11 mouse cellular contexts compared by ENCODE assay signal in the genomic region with DNA sequence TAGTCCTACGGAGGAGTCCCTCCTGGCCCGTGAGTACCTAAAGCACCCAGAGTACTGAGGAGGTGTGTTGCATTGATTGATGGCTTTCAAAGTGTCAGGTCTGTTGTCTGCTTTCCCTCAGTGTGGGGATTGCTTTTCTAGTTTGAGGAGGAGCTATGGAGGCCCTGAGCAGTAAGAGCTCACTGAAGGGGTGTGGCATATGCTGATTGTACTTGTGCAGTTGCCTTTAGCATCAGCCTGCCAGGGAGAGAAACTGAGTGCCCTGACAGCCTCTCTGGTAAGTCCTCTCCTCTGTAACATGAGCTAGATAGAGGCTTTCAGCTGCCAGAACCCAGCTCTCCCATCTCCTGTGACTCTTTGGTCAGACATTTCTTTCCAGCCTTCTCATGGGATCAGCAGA. TPM values are rescaled to one million over a fixed set of nuclear protein-coding genes. Genes with fewer than 3 reads are reported as not detected.
DNase-seq lines count a peak whose midpoint lies in the region; ATAC-seq and TF ChIP-seq lines count a peak whose summit lies in the region.
"Had no signal": no experiment of that assay in that cellular context is flagged by ENCODE, and none has a peak within 500 bp of the region (broad histone marks: within the 10 kb centered on the region; RNA-seq: fewer than 3 reads in every experiment).

No protein-coding gene starts in this region.

- H3K4me2 ChIP-seq in heart, embryonic 11.5 days = no peak overlapping the region
- H3K4me2 ChIP-seq in liver, embryonic 14.5 days (ENCODE audit: low read depth) = peak overlapping the region; percentile 96

- H3K9ac ChIP-seq in heart, embryonic 11.5 days (ENCODE audit: low read depth, low read length) = no peak overlapping the region
- no peak overlapping the region for H3K9ac ChIP-seq in liver, embryonic 14.5 days (replicated peaks)

- no peaks in the 10 kb centered on the region for H3K27me3 ChIP-seq in heart, embryonic 11.5 days (ENCODE audit: control insufficient read depth, insufficient read depth, low read length)
- H3K27me3 ChIP-seq in megakaryocyte, embryonic 14.5 days (replicated peaks) = no peaks in the 10 kb centered on the region
- H3K27me3 ChIP-seq in liver, embryonic 14.5 days (ENCODE audit: control insufficient read depth, insufficient read depth, low read length) = no peaks in the 10 kb centered on the region

- no peak for TF ChIP-seq EP300 in liver, embryonic 14.5 days (IDR thresholded peaks at IDR 0.05; ENCODE audit: low read depth)

- no peak overlapping the region for H3K27ac ChIP-seq in heart, embryonic 11.5 days (ENCODE audit: low read depth, low read length)
- no peak overlapping the region for H3K27ac ChIP-seq in liver, embryonic 14.5 days

- no peak for TF ChIP-seq CTCF in liver, embryonic 14.5 days (IDR thresholded peaks at IDR 0.05; ENCODE audit: low read depth)

- no peaks in the 10 kb centered on the region for H3K36me3 ChIP-seq in heart, embryonic 11.5 days (ENCODE audit: control insufficient read depth, insufficient read depth, low read length)
- H3K36me3 ChIP-seq in megakaryocyte, embryonic 14.5 days (replicated peaks; ENCODE audit: low read length) = peaks cover 6% of the 10 kb centered on the region
- H3K36me3 ChIP-seq in liver, embryonic 14.5 days (replicated peaks; ENCODE audit: control insufficient read depth, insufficient read depth, low read depth) = no peaks in the 10 kb centered on the region

- 45% methylated on average over 2 of the region's 2 CpGs for WGBS in heart, embryonic 11.5 days (ENCODE audit: insufficient replicate concordance)
- 57% methylated on average over 2 of the region's 2 CpGs for whole genome bisulfite sequencing in liver, embryonic 14.5 days (ENCODE audit: insufficient replicate concordance)

- no peak for ATAC-seq in heart, embryonic 11.5 days (replicated peaks; ENCODE audit: insufficient number of reproducible peaks, low FRiP score, low TSS enrichment)
- ATAC-seq in megakaryocyte, adult 5-6 weeks (ENCODE audit: poor library complexity, severe bottlenecking) = no peak
- ATAC-seq in liver, embryonic 14.5 days (ENCODE audit: insufficient read depth) = no peak

- no peaks in the 10 kb centered on the region for H3K9me3 ChIP-seq in heart, embryonic 11.5 days (replicated peaks; ENCODE audit: control insufficient read depth, low read length)
- no peaks in the 10 kb centered on the region for H3K9me3 ChIP-seq in megakaryocyte, embryonic 14.5 days
- no peaks in the 10 kb centered on the region for H3K9me3 ChIP-seq in liver, embryonic 14.5 days (ENCODE audit: control insufficient read depth, low read length)

- DNase-seq in heart, adult 11 months = peak; percentile 88
- no peak for DNase-seq in liver, embryonic 14.5 days (ENCODE audit: low read depth in 3 of 3, low spot score in 3 of 3)
- peak; percentile 67 for DNase-seq in thymus, postnatal 25 days
- no peak for DNase-seq in urinary bladder, adult 18-20 months (ENCODE audit: low spot score in 2 of 2)
- DNase-seq in left cerebral cortex, adult 8-10 months (ENCODE audit: low spot score in 2 of 2) = no peak
- DNase-seq: adrenal gland, postnatal 36 days; right cerebral cortex, postnatal 14 days had no signal

- no peak overlapping the region for H3K4me3 ChIP-seq in heart, embryonic 11.5 days (ENCODE audit: low read depth, low read length)
- peak overlapping the region; percentile 80 for H3K4me3 ChIP-seq in megakaryocyte, embryonic 14.5 days (replicated peaks)
- no peak overlapping the region for H3K4me3 ChIP-seq in liver, embryonic 14.5 days (ENCODE audit: insufficient read depth in 1 of 2, low read depth in 2 of 2, low read length in 2 of 2)

- peaks cover 43% of the 10 kb centered on the region for H3K4me1 ChIP-seq in heart, embryonic 11.5 days (ENCODE audit: control insufficient read depth, insufficient read depth, low read length)
- peaks cover 86% of the 10 kb centered on the region for H3K4me1 ChIP-seq in megakaryocyte, embryonic 14.5 days
- H3K4me1 ChIP-seq in liver, embryonic 14.5 days (replicated peaks; ENCODE audit: control insufficient read depth in 2 of 2, insufficient read depth in 2 of 2, low read length in 1 of 2) = peaks cover 50 to 67% of the 10 kb centered on the region in 2 experiments

RNA-seq across cellular contexts. Expression of gene Mgat1, which starts 3.3 kb away (rescaled TPM):
- 32.9 and 39.1 TPM in 2 replicates for polyA plus RNA-seq in heart, embryonic 11.5 days (2014; fragmentation: Nextera tagmentation; extraction: Ambion mirVana)
- polyA plus RNA-seq in megakaryocyte, embryonic 14.5 days (2012; ENCODE audit: insufficient read depth, low replicate concordance) = 64.1 and 65.8 TPM in 2 replicates
- 33.6 and 36.0 TPM in 2 replicates for total RNA-seq in megakaryocyte, adult 5-6 weeks (2015)
- 42.6 and 42.9 TPM in 2 replicates for total RNA-seq in megakaryocyte, adult 5-6 weeks (2017)
- 22.8 and 23.7 TPM in 2 replicates for polyA plus RNA-seq in liver, embryonic 14.5 days (2012; rRNA removed)
- polyA plus RNA-seq in liver, embryonic 14.5 days (2014; fragmentation: Nextera tagmentation; extraction: Ambion mirVana) = 22.6 and 25.7 TPM in 2 replicates
- total RNA-seq in left cerebral cortex, adult 8-10 months (2022) = 10 to 100 TPM; 65.9 to 72.3 (median 69.2) TPM

RNA-seq across cellular contexts. Expression of gene Olfr1393, which starts 30.8 kb away (rescaled TPM):
- polyA plus RNA-seq in heart, embryonic 11.5 days (2014; fragmentation: Nextera tagmentation; extraction: Ambion mirVana) = not detected in 2 replicates
- not detected in 2 replicates for polyA plus RNA-seq in megakaryocyte, embryonic 14.5 days (2012; ENCODE audit: insufficient read depth, low replicate concordance)
- total RNA-seq in megakaryocyte, adult 5-6 weeks (2015) = not detected in 2 replicates
- not detected in 2 replicates for total RNA-seq in megakaryocyte, adult 5-6 weeks (2017)
- 0.03 and 0.08 TPM in 2 replicates for polyA plus RNA-seq in liver, embryonic 14.5 days (2012; rRNA removed)
- 0.05 and 0.10 TPM in 2 replicates for polyA plus RNA-seq in liver, embryonic 14.5 days (2014; fragmentation: Nextera tagmentation; extraction: Ambion mirVana)
- 1 to 10 TPM in 2 of 4 experiments, under 1 TPM in 2; 0.65 to 1.1 (median 0.84) TPM for total RNA-seq in left cerebral cortex, adult 8-10 months (2022)
- total RNA-seq: adrenal gland, postnatal 36 days had no signal
- polyA plus RNA-seq: kidney, embryonic 14.5 days had no signal

RNA-seq across cellular contexts. Expression of gene Olfr1392, which starts 37.8 kb away (rescaled TPM):
- not detected in 2 replicates for polyA plus RNA-seq in heart, embryonic 11.5 days (2014; fragmentation: Nextera tagmentation; extraction: Ambion mirVana)
- not detected in 2 replicates for polyA plus RNA-seq in megakaryocyte, embryonic 14.5 days (2012; ENCODE audit: insufficient read depth, low replicate concordance)
- total RNA-seq in megakaryocyte, adult 5-6 weeks (2015) = 0.84 TPM in 1 of 2 replicates, not detected in the other
- not detected in 2 replicates for total RNA-seq in megakaryocyte, adult 5-6 weeks (2017)
- polyA plus RNA-seq in liver, embryonic 14.5 days (2012; rRNA removed) = 0.01 TPM in 2 replicates
- polyA plus RNA-seq in liver, embryonic 14.5 days (2014; fragmentation: Nextera tagmentation; extraction: Ambion mirVana) = not detected in 2 replicates
- total RNA-seq in left cerebral cortex, adult 8-10 months (2022) = under 1 TPM in 3 of 4 experiments, not detected in 1; 0.18 to 0.28 (median 0.23) TPM
- total RNA-seq: adrenal gland, postnatal 36 days had no signal
- polyA plus RNA-seq: kidney, embryonic 14.5 days had no signal

RNA-seq across cellular contexts. Expression of gene Zfp62, which starts 44.2 kb away (rescaled TPM):
- 33.9 and 36.8 TPM in 2 replicates for polyA plus RNA-seq in heart, embryonic 11.5 days (2014; fragmentation: Nextera tagmentation; extraction: Ambion mirVana)
- 1.5 TPM in 1 of 2 replicates, not detected in the other for polyA plus RNA-seq in megakaryocyte, embryonic 14.5 days (2012; ENCODE audit: insufficient read depth, low replicate concordance)
- 46.3 and 59.7 TPM in 2 replicates for total RNA-seq in megakaryocyte, adult 5-6 weeks (2015)
- 59.0 and 80.3 TPM in 2 replicates for total RNA-seq in megakaryocyte, adult 5-6 weeks (2017)
- polyA plus RNA-seq in liver, embryonic 14.5 days (2012; rRNA removed) = 3.1 and 5.2 TPM in 2 replicates
- polyA plus RNA-seq in liver, embryonic 14.5 days (2014; fragmentation: Nextera tagmentation; extraction: Ambion mirVana) = 10.6 and 11.4 TPM in 2 replicates
- 10 to 100 TPM; 64.1 to 83.4 (median 73.4) TPM for total RNA-seq in left cerebral cortex, adult 8-10 months (2022)

RNA-seq across cellular contexts. Expression of gene Olfr10, which starts 57.3 kb away (rescaled TPM):
- not detected in 2 replicates for polyA plus RNA-seq in heart, embryonic 11.5 days (2014; fragmentation: Nextera tagmentation; extraction: Ambion mirVana)
- not detected in 2 replicates for polyA plus RNA-seq in megakaryocyte, embryonic 14.5 days (2012; ENCODE audit: insufficient read depth, low replicate concordance)
- total RNA-seq in megakaryocyte, adult 5-6 weeks (2015) = not detected in 2 replicates
- not detected in 2 replicates for total RNA-seq in megakaryocyte, adult 5-6 weeks (2017)
- polyA plus RNA-seq in liver, embryonic 14.5 days (2012; rRNA removed) = not detected in 2 replicates
- polyA plus RNA-seq in liver, embryonic 14.5 days (2014; fragmentation: Nextera tagmentation; extraction: Ambion mirVana) = not detected in 2 replicates
- not detected for total RNA-seq in left cerebral cortex, adult 8-10 months (2022)
- total RNA-seq: adrenal gland, postnatal 36 days had no signal
- polyA plus RNA-seq: kidney, embryonic 14.5 days had no signal

Comparison
In these comparisons a context has a peak if more than half of its experiments do, and no peak if none do; other contexts are left out.
1. DNase-seq: peak in heart, adult 11 months (single experiment) and thymus, postnatal 25 days (single experiment); none in liver, embryonic 14.5 days (0 of 3), urinary bladder, adult 18-20 months (0 of 2) and left cerebral cortex, adult 8-10 months (0 of 2).